Mouse (Mus musculus): ENCODE measurements at regions not wholly inside any gene's neighbourhood (a gene's known extent, or its start where the extent isn't known, plus 50 kb on each side); places are given as distances from the start of the nearest gene placed in this dataset.

GRCm38 (mm10) chr12:26930155-26930867 lies 412.1 kb downstream of the Sox11 start:
- H3K9ac ChIP-seq = no peak overlapping the region
- 58% methylated on average over 7 of the region's 7 CpGs for WGBS
- H3K36me3 ChIP-seq = no peaks in the 10 kb centered on the region
- H3K27me3 ChIP-seq = no peaks in the 10 kb centered on the region
- H3K4me3 ChIP-seq = no peak overlapping the region
- no peak overlapping the region for H3K27ac ChIP-seq
- no peak overlapping the region for H3K4me2 ChIP-seq
- ATAC-seq (ENCODE audit: insufficient number of reproducible peaks, low FRiP score, low TSS enrichment, low read depth) = no peak
- H3K4me1 ChIP-seq = peaks cover 5% of the 10 kb centered on the region; the same call in 1 of the 2 replicates
- no peaks in the 10 kb centered on the region for H3K9me3 ChIP-seq

GRCm38 (mm10) chr12:26906126-26906525 lies 436.2 kb downstream of the Sox11 start:
- Histone ChIP-seq H3K27me3 (no peaks in the 10 kb centered on the region), H3K36me3 (no peaks in the 10 kb centered on the region), H3K9ac (no peak overlapping the region), H3K27ac (no peak overlapping the region), H3K4me3 (no peak overlapping the region), H3K4me1 (peaks cover 7% of the 10 kb centered on the region), H3K4me2 (no peak overlapping the region), H3K9me3 (no peaks in the 10 kb centered on the region)
- ATAC-seq (ENCODE audit: insufficient number of reproducible peaks, low FRiP score, low TSS enrichment, low read depth) = no peak
- WGBS = 78% methylated on average over 1 of the region's 1 CpGs

- Histone ChIP-seq H3K4me1 (peaks cover 7% of the 10 kb centered on the region), H3K27ac (no peak overlapping the region), H3K4me2 (peak overlapping the region; percentile 41), H3K9ac (no peak overlapping the region), H3K4me3 (peak overlapping the region; percentile 9; the same call in 1 of the 2 replicates), H3K9me3 (no peaks in the 10 kb centered on the region), H3K27me3 (no peaks in the 10 kb centered on the region), H3K36me3 (no peaks in the 10 kb centered on the region)
- WGBS = 23% methylated on average over 2 of the region's 2 CpGs
- no peak for ATAC-seq (ENCODE audit: insufficient number of reproducible peaks, low FRiP score, low TSS enrichment, low read depth)
These were observed 434.9 kb downstream of the Cmpk2 start for GRCm38 (mm10) chr12:26903894-26904272.

- peaks cover 7% of the 10 kb centered on the region for H3K4me1 ChIP-seq
- ATAC-seq (ENCODE audit: insufficient number of reproducible peaks, low FRiP score, low TSS enrichment, low read depth) = peak; percentile 40; the same call in 1 of the 2 replicates
- no peaks in the 10 kb centered on the region for H3K9me3 ChIP-seq
- no peak overlapping the region for H3K27ac ChIP-seq
- 27% methylated on average over 23 of the region's 23 CpGs for WGBS
- H3K36me3 ChIP-seq = no peaks in the 10 kb centered on the region
- H3K4me3 ChIP-seq = peak overlapping the region; percentile 9; the same call in 1 of the 2 replicates
- H3K9ac ChIP-seq = no peak overlapping the region
- no peaks in the 10 kb centered on the region for H3K27me3 ChIP-seq
- H3K4me2 ChIP-seq = peak overlapping the region; percentile 41
These were observed 434.3 kb downstream of the Cmpk2 start for GRCm38 (mm10) chr12:26903073-26903893.

- Histone ChIP-seq H3K4me2 (no peak overlapping the region), H3K4me1 (0 out of 2 replicates have a peak, but pooled peaks cover 4% of the 10 kb centered on the region)
These were observed 422.2 kb downstream of the Cmpk2 start for GRCm38 (mm10) chr12:26891190-26891589.

GRCm38 (mm10) chr12:26886635-26887014 lies 417.6 kb downstream of the Cmpk2 start:
- Histone ChIP-seq H3K9ac (no peak overlapping the region), H3K27me3 (no peaks in the 10 kb centered on the region), H3K27ac (no peak overlapping the region), H3K4me2 (no peak overlapping the region), H3K36me3 (no peaks in the 10 kb centered on the region), H3K4me1 (peaks cover 14% of the 10 kb centered on the region), H3K9me3 (no peaks in the 10 kb centered on the region), H3K4me3 (no peak overlapping the region)
- 58% methylated on average over 7 of the region's 7 CpGs for WGBS
- no peak for ATAC-seq (ENCODE audit: insufficient number of reproducible peaks, low FRiP score, low TSS enrichment, low read depth)

More at GRCm38 (mm10) chr12:26891190-26891589, 422.2 kb downstream of the Cmpk2 start:
- Histone ChIP-seq H3K36me3 (no peaks in the 10 kb centered on the region), H3K27ac (no peak overlapping the region), H3K9ac (no peak overlapping the region), H3K9me3 (no peaks in the 10 kb centered on the region), H3K27me3 (no peaks in the 10 kb centered on the region), H3K4me3 (no peak overlapping the region)
- ATAC-seq (ENCODE audit: insufficient number of reproducible peaks, low FRiP score, low TSS enrichment, low read depth) = no peak
- WGBS = 46% methylated on average over 4 of the region's 4 CpGs

- Histone ChIP-seq H3K36me3 (no peaks in the 10 kb centered on the region), H3K9ac (no peak overlapping the region), H3K4me2 (no peak overlapping the region), H3K27ac (no peak overlapping the region), H3K4me3 (no peak overlapping the region), H3K27me3 (no peaks in the 10 kb centered on the region), H3K9me3 (no peaks in the 10 kb centered on the region), H3K4me1 (peaks cover 14% of the 10 kb centered on the region)
- no peak for ATAC-seq (ENCODE audit: insufficient number of reproducible peaks, low FRiP score, low TSS enrichment, low read depth)
- 22% methylated on average over 12 of the region's 12 CpGs for WGBS
These were observed 417.0 kb downstream of the Cmpk2 start for GRCm38 (mm10) chr12:26885831-26886634.

- H3K9me3 ChIP-seq = no peaks in the 10 kb centered on the region
- no peak overlapping the region for H3K27ac ChIP-seq
- no peak for ATAC-seq (ENCODE audit: insufficient number of reproducible peaks, low FRiP score, low TSS enrichment, low read depth)
- no peaks in the 10 kb centered on the region for H3K36me3 ChIP-seq
- peaks cover 14% of the 10 kb centered on the region for H3K4me1 ChIP-seq
- whole genome bisulfite sequencing = 73% methylated on average over 3 of the region's 3 CpGs
- H3K4me2 ChIP-seq = no peak overlapping the region
- H3K4me3 ChIP-seq = no peak overlapping the region
- H3K27me3 ChIP-seq = no peaks in the 10 kb centered on the region
- H3K9ac ChIP-seq = no peak overlapping the region
These were observed 416.1 kb downstream of the Cmpk2 start for GRCm38 (mm10) chr12:26885083-26885482.

- ATAC-seq (ENCODE audit: insufficient number of reproducible peaks, low FRiP score, low TSS enrichment, low read depth) = no peak
- WGBS = 39% methylated on average over 5 of the region's 5 CpGs
These were observed 415.2 kb downstream of the Cmpk2 start for GRCm38 (mm10) chr12:26884156-26884555.

GRCm38 (mm10) chr12:26877691-26878121 lies 408.7 kb downstream of the Cmpk2 start:
- H3K4me2 ChIP-seq = no peak overlapping the region
- ATAC-seq (ENCODE audit: insufficient number of reproducible peaks, low FRiP score, low TSS enrichment, low read depth) = no peak
- WGBS = 66% methylated on average over 2 of the region's 2 CpGs
- H3K4me1 ChIP-seq = no peaks in the 10 kb centered on the region
- H3K27ac ChIP-seq = no peak overlapping the region
- H3K36me3 ChIP-seq = no peaks in the 10 kb centered on the region
- no peaks in the 10 kb centered on the region for H3K9me3 ChIP-seq
- no peaks in the 10 kb centered on the region for H3K27me3 ChIP-seq
- H3K4me3 ChIP-seq = no peak overlapping the region
- no peak overlapping the region for H3K9ac ChIP-seq

More at GRCm38 (mm10) chr12:26884156-26884555, 415.2 kb downstream of the Cmpk2 start:
- H3K36me3 ChIP-seq = no peaks in the 10 kb centered on the region
- peaks cover 14% of the 10 kb centered on the region for H3K4me1 ChIP-seq
- H3K9ac ChIP-seq = no peak overlapping the region
- no peak overlapping the region for H3K27ac ChIP-seq
- H3K27me3 ChIP-seq = no peaks in the 10 kb centered on the region
- no peak overlapping the region for H3K4me3 ChIP-seq
- H3K4me2 ChIP-seq = no peak overlapping the region
- H3K9me3 ChIP-seq = no peaks in the 10 kb centered on the region

GRCm38 (mm10) chr12:26877284-26877683 lies 408.3 kb downstream of the Cmpk2 start:
- H3K27ac ChIP-seq = no peak overlapping the region
- no peaks in the 10 kb centered on the region for H3K27me3 ChIP-seq
- 75% methylated on average over 3 of the region's 3 CpGs for WGBS
- H3K9ac ChIP-seq = no peak overlapping the region
- H3K4me3 ChIP-seq = no peak overlapping the region
- no peaks in the 10 kb centered on the region for H3K9me3 ChIP-seq
- no peaks in the 10 kb centered on the region for H3K4me1 ChIP-seq
- ATAC-seq (ENCODE audit: insufficient number of reproducible peaks, low FRiP score, low TSS enrichment, low read depth) = no peak
- no peak overlapping the region for H3K4me2 ChIP-seq
- no peaks in the 10 kb centered on the region for H3K36me3 ChIP-seq

Data from limb, embryonic 15.5 days (tissue).